Mouse (Mus musculus): ENCODE results near the gene Rxra. TPM values are rescaled to one million over a fixed set of nuclear protein-coding genes. Genes with fewer than 3 reads are reported as not detected.
A peak's percentile ranks its signal among the peaks of the same experiment; 100 is the strongest.

Gene Rxra
- polyA plus RNA-seq, 1 experiment from 2014 or later = 6.9 TPM

GRCm38 (mm10) chr2:27687041-27687440 lies 10.8 kb downstream of the Rxra start:
- H3K27me3 ChIP-seq (ENCODE audit: control insufficient read depth, insufficient read depth, low read length) = no peaks in the 10 kb centered on the region
- H3K27ac ChIP-seq (ENCODE audit: low read depth, low read length) = no peak overlapping the region
- WGBS = 44% methylated on average over 1 of the region's 1 CpGs
- H3K9me3 ChIP-seq (ENCODE audit: control insufficient read depth, low read length) = no peaks in the 10 kb centered on the region
- H3K36me3 ChIP-seq (ENCODE audit: control insufficient read depth, insufficient read depth, low read length) = no peaks in the 10 kb centered on the region
- H3K4me1 ChIP-seq (ENCODE audit: control insufficient read depth, insufficient read depth, low read length) = peaks cover 14% of the 10 kb centered on the region
- H3K4me2 ChIP-seq = no peak overlapping the region
- no peak overlapping the region for H3K9ac ChIP-seq (ENCODE audit: low read length)
- no peak overlapping the region for H3K4me3 ChIP-seq (ENCODE audit: low read depth, low read length)
- DNase-seq (ENCODE audit: low spot score, missing footprints) (no peak), ATAC-seq (ENCODE audit: low FRiP score) (no peak)

- Histone ChIP-seq H3K9me3 (ENCODE audit: control insufficient read depth, low read length) (no peaks in the 10 kb centered on the region), H3K4me3 (ENCODE audit: low read depth, low read length) (no peak overlapping the region), H3K27me3 (ENCODE audit: control insufficient read depth, insufficient read depth, low read length) (no peaks in the 10 kb centered on the region), H3K4me1 (ENCODE audit: control insufficient read depth, insufficient read depth, low read length) (peaks cover 13% of the 10 kb centered on the region), H3K36me3 (ENCODE audit: control insufficient read depth, insufficient read depth, low read length) (no peaks in the 10 kb centered on the region), H3K9ac (ENCODE audit: low read length) (no peak overlapping the region), H3K27ac (ENCODE audit: low read depth, low read length) (no peak overlapping the region), H3K4me2 (no peak overlapping the region)
- no peak for DNase-seq (ENCODE audit: low spot score, missing footprints)
- 88% methylated on average over 5 of the region's 5 CpGs for WGBS
- ATAC-seq (ENCODE audit: low FRiP score) = no peak
Observed at GRCm38 (mm10) chr2:27687973-27688372, 11.7 kb downstream of the Rxra start.

GRCm38 (mm10) chr2:27690714-27691113 lies 14.5 kb downstream of the Rxra start:
- ATAC-seq (ENCODE audit: low FRiP score) = no peak
- H3K27ac ChIP-seq (ENCODE audit: low read depth, low read length) = no peak overlapping the region
- 33% methylated on average over 5 of the region's 5 CpGs for WGBS

GRCm38 (mm10) chr2:27691139-27691720 lies 15.0 kb downstream of the Rxra start:
- Histone ChIP-seq H3K36me3 (ENCODE audit: control insufficient read depth, insufficient read depth, low read length) (no peaks in the 10 kb centered on the region), H3K4me2 (no peak overlapping the region), H3K9me3 (ENCODE audit: control insufficient read depth, low read length) (no peaks in the 10 kb centered on the region), H3K9ac (ENCODE audit: low read length) (no peak overlapping the region), H3K27me3 (ENCODE audit: control insufficient read depth, insufficient read depth, low read length) (no peaks in the 10 kb centered on the region), H3K4me1 (ENCODE audit: control insufficient read depth, insufficient read depth, low read length) (no peaks in the 10 kb centered on the region), H3K4me3 (ENCODE audit: low read depth, low read length) (no peak overlapping the region), H3K27ac (ENCODE audit: low read depth, low read length) (no peak overlapping the region)
- WGBS = 74% methylated on average over 14 of the region's 14 CpGs
- no peak for DNase-seq (ENCODE audit: low spot score, missing footprints)
- ATAC-seq (ENCODE audit: low FRiP score) = no peak

More at GRCm38 (mm10) chr2:27690714-27691113, 14.5 kb downstream of the Rxra start:
- Histone ChIP-seq H3K9ac (ENCODE audit: low read length) (no peak overlapping the region), H3K36me3 (ENCODE audit: control insufficient read depth, insufficient read depth, low read length) (no peaks in the 10 kb centered on the region), H3K9me3 (ENCODE audit: control insufficient read depth, low read length) (no peaks in the 10 kb centered on the region), H3K4me1 (ENCODE audit: control insufficient read depth, insufficient read depth, low read length) (no peaks in the 10 kb centered on the region), H3K4me3 (ENCODE audit: low read depth, low read length) (no peak overlapping the region), H3K4me2 (no peak overlapping the region), H3K27me3 (ENCODE audit: control insufficient read depth, insufficient read depth, low read length) (no peaks in the 10 kb centered on the region)
- DNase-seq (ENCODE audit: low spot score, missing footprints) = no peak

GRCm38 (mm10) chr2:27692608-27693007 lies 16.4 kb downstream of the Rxra start:
- 82% methylated on average over 3 of the region's 3 CpGs for WGBS
- H3K4me3 ChIP-seq (ENCODE audit: low read depth, low read length) = no peak overlapping the region
- ATAC-seq (ENCODE audit: low FRiP score) (no peak), DNase-seq (ENCODE audit: low spot score, missing footprints) (no peak)
- H3K4me1 ChIP-seq (ENCODE audit: control insufficient read depth, insufficient read depth, low read length) = no peaks in the 10 kb centered on the region; the same call in 1 of the 2 replicates
- H3K9me3 ChIP-seq (ENCODE audit: control insufficient read depth, low read length) = no peaks in the 10 kb centered on the region
- H3K27ac ChIP-seq (ENCODE audit: low read depth, low read length) = no peak overlapping the region
- no peak overlapping the region for H3K9ac ChIP-seq (ENCODE audit: low read length)
- no peak overlapping the region for H3K4me2 ChIP-seq
- H3K36me3 ChIP-seq (ENCODE audit: control insufficient read depth, insufficient read depth, low read length) = no peaks in the 10 kb centered on the region
- H3K27me3 ChIP-seq (ENCODE audit: control insufficient read depth, insufficient read depth, low read length) = no peaks in the 10 kb centered on the region

- no peak for ATAC-seq (ENCODE audit: low FRiP score)
- DNase-seq (ENCODE audit: low spot score, missing footprints) = no peak
Observed at GRCm38 (mm10) chr2:27693684-27694083, 17.4 kb downstream of the Rxra start.

GRCm38 (mm10) chr2:27699574-27699973 lies 23.3 kb downstream of the Rxra start:
- DNase-seq (ENCODE audit: low spot score, missing footprints) (peak; percentile 91), ATAC-seq (ENCODE audit: low FRiP score) (0 out of 2 replicates have a peak, but pooled peaks have one; percentile 45)
- no peaks in the 10 kb centered on the region for H3K27me3 ChIP-seq (ENCODE audit: control insufficient read depth, insufficient read depth, low read length)
- peaks cover 39% of the 10 kb centered on the region for H3K4me1 ChIP-seq (ENCODE audit: control insufficient read depth, insufficient read depth, low read length)
- H3K9ac ChIP-seq (ENCODE audit: low read length) = peak overlapping the region; percentile 17; the same call in 1 of the 2 replicates
- 7% methylated on average over 7 of the region's 7 CpGs for WGBS
- no peaks in the 10 kb centered on the region for H3K9me3 ChIP-seq (ENCODE audit: control insufficient read depth, low read length)
- H3K4me2 ChIP-seq = 0 out of 2 replicates have a peak overlapping the region, but pooled peaks have one; percentile 1
- H3K4me3 ChIP-seq (ENCODE audit: low read depth, low read length) = no peak overlapping the region
- H3K27ac ChIP-seq (ENCODE audit: low read depth, low read length) = peak overlapping the region; percentile 36; the same call in 1 of the 2 replicates
- H3K36me3 ChIP-seq (ENCODE audit: control insufficient read depth, insufficient read depth, low read length) = no peaks in the 10 kb centered on the region

More at GRCm38 (mm10) chr2:27693684-27694083, 17.4 kb downstream of the Rxra start:
- Histone ChIP-seq H3K27ac (ENCODE audit: low read depth, low read length) (no peak overlapping the region), H3K4me1 (ENCODE audit: control insufficient read depth, insufficient read depth, low read length) (peaks cover 7% of the 10 kb centered on the region), H3K27me3 (ENCODE audit: control insufficient read depth, insufficient read depth, low read length) (no peaks in the 10 kb centered on the region), H3K9me3 (ENCODE audit: control insufficient read depth, low read length) (no peaks in the 10 kb centered on the region), H3K4me3 (ENCODE audit: low read depth, low read length) (no peak overlapping the region), H3K4me2 (no peak overlapping the region), H3K9ac (ENCODE audit: low read length) (no peak overlapping the region), H3K36me3 (ENCODE audit: control insufficient read depth, insufficient read depth, low read length) (no peaks in the 10 kb centered on the region)
- 92% methylated on average over 6 of the region's 6 CpGs for WGBS

- H3K4me1 ChIP-seq (ENCODE audit: control insufficient read depth, insufficient read depth, low read length) = peaks cover 39% of the 10 kb centered on the region
- no peaks in the 10 kb centered on the region for H3K36me3 ChIP-seq (ENCODE audit: control insufficient read depth, insufficient read depth, low read length)
- DNase-seq (ENCODE audit: low spot score, missing footprints) (no peak), ATAC-seq (ENCODE audit: low FRiP score) (no peak)
- H3K4me2 ChIP-seq = no peak overlapping the region
- no peak overlapping the region for H3K9ac ChIP-seq (ENCODE audit: low read length)
- H3K27me3 ChIP-seq (ENCODE audit: control insufficient read depth, insufficient read depth, low read length) = no peaks in the 10 kb centered on the region
- WGBS = 50% methylated on average over 3 of the region's 3 CpGs
- H3K4me3 ChIP-seq (ENCODE audit: low read depth, low read length) = no peak overlapping the region
- no peaks in the 10 kb centered on the region for H3K9me3 ChIP-seq (ENCODE audit: control insufficient read depth, low read length)
- H3K27ac ChIP-seq (ENCODE audit: low read depth, low read length) = no peak overlapping the region
Observed at GRCm38 (mm10) chr2:27702283-27702682, 26.0 kb downstream of the Rxra start.

- Histone ChIP-seq H3K36me3 (ENCODE audit: control insufficient read depth, insufficient read depth, low read length) (no peaks in the 10 kb centered on the region), H3K4me2 (no peak overlapping the region), H3K4me3 (ENCODE audit: low read depth, low read length) (no peak overlapping the region), H3K27me3 (ENCODE audit: control insufficient read depth, insufficient read depth, low read length) (no peaks in the 10 kb centered on the region), H3K4me1 (ENCODE audit: control insufficient read depth, insufficient read depth, low read length) (peaks cover 37% of the 10 kb centered on the region), H3K9me3 (ENCODE audit: control insufficient read depth, low read length) (no peaks in the 10 kb centered on the region), H3K27ac (ENCODE audit: low read depth, low read length) (no peak overlapping the region), H3K9ac (ENCODE audit: low read length) (no peak overlapping the region)
- DNase-seq (ENCODE audit: low spot score, missing footprints) (no peak), ATAC-seq (ENCODE audit: low FRiP score) (no peak)
- 78% methylated on average over 10 of the region's 10 CpGs for WGBS
Observed at GRCm38 (mm10) chr2:27702904-27703666, 26.8 kb downstream of the Rxra start.
